Mouse (Mus musculus): ENCODE data around the gene Ap3b1.
A peak's percentile ranks its signal among the peaks of the same experiment; 100 is the strongest.

The Ap3b1 gene

DNA sequence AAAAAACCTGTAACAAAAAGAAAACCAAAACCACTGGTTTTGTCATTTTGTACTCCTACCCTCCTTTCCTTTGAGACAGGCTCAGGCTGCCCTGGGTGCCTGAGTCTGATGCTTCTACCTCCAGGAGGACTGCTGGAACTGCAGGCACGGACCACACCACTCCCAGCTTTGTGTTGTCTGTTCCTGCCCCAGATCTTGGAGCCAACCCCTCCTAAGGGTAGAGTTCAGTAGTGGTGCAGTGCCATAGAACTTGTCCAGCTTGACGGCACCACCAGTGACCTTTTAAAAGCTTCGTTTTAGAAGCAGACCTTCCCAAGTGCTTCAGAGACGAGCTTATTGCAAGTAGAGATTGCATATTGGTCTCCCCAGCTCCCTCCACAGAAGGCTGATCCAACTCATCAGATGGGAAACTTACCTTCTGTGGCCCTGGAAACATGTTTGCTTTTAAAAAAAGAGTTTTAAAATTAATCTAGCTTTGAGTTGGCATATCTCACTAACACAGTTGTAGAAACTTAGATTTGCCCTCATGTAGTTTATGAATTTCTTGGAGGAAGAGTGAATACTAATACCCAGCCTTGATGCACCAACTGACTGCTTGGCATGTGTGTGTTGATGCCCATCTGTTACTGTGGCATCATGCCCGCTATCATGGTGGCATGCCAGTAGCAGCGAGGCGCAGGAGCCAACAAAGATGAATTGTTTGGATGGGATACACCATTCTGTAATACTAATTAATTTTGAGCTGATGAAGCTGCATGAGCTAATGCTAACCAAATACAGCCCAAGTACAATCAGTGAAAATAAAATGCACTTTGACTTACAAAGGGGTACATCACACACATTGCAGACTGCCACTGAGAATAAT lies 17.0 kb downstream of the Ap3b1 start:
- DNase-seq (ENCODE audit: low read depth, low spot score): peak; percentile 97

DNA sequence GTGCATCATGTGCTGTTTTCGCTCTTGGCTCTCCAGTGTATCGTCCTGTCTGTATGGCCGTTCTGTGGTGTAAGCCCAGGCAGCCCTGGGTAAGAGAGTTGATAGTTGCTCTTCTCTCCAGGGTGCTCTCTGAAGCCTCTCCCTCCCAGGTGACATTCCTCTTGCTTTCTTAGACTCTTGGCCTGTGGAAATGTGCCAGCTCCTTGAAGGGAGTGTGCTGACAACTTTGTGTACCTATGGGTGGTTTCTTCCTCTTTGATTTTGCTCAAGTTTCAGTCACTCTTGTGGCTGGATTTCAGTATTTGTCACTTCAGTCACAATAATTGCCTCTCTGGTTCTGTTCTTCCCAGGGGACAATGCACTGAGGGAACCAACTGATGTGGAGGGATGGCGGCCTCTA lies 20.2 kb downstream of the Ap3b1 start:
- no peak for DNase-seq (ENCODE audit: low read depth, low spot score)

DNA sequence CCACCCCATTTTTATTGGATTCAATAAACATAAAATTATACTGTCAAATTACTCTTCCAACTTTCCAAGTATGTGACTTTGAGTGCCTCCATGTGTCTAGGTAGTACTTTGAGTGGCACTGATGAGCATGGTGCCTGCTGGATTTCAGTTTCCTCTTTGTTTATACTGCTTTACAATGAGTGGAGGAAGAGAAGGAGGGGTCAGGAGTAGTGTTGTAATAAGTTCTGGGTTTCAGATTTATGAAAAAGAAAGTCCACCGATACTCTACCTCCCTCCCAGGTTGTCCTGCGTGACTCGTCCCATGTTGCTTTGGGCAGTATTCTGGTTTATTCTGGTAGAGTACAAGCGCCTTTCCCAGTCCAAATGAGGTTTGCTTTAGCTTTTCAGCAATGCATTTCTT lies 22.7 kb downstream of the Ap3b1 start:
- no peak for DNase-seq (ENCODE audit: low read depth, low spot score)

DNA sequence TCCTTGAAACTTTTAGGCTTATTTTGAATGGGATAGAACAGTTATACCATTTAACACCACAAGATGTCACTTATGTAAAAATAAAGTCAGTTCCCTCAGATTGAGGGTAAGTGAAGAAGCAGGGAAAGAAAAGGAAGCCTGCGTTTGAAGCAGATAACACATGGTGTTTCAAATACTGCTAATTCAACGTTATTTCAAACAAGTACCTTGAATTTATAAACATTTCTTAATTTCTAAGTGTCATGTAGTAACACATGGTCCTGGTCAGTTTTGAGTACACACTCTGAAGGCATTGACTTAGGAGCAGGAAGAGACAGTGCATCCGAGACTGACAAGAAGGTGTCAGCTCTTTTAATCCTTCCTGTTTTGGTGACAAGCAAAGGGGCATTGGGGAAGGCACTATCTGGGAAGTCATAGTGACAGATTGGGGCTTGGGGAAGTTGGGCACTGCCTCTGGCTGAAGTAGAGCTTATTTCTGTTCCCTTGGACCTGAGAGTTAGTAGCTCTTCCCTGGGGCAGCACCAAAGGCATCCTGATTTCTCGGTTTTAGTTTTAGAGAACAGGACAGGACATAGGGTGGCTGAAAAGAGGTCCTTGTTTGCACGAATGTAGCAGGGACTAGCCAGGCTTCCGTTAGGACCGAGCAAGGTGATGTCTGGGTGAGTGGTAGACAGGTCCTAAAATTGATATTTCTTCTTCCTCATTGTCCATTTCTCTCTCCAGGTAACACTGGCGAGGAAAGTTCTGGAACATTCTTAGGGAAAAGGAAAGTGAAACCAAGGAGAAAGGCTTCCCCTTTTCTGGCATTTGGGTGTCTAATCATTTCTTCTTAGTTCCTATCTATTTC lies 23.3 kb downstream of the Ap3b1 start:
- peak; percentile 43 for DNase-seq (ENCODE audit: low read depth, low spot score)

DNA sequence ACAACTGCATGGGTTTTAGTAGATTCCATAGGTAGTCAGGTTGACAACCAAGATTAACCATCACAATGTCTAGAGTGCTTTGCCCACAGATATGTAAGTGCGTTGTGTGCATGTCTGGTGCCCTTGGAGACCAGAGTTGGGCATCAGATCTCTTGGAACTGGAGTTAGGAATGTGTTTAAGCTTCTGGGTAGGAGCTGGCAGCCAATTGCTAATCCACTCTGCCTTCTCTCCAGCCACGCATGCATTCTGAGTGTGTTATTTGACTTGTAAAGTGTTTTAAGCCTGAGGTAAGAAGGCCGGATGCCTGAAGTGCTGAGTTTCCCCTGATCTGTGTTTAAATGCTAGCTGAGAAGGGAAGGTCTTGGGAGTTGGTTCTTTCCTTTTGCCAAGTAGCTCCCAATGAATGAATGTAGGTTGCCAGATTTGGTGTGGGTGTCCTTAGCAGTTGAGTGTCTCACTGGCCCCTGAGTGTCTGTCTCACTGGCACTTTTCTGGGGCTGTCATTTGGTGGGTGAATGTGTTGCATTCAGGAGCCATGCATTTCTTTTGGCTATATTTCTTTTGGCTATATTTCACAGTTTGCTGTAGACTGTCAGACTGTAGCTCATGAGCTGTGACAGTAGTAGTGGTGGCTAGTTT lies 26.3 kb downstream of the Ap3b1 start:
- peak; percentile 71 for DNase-seq (ENCODE audit: low read depth, low spot score)

DNA sequence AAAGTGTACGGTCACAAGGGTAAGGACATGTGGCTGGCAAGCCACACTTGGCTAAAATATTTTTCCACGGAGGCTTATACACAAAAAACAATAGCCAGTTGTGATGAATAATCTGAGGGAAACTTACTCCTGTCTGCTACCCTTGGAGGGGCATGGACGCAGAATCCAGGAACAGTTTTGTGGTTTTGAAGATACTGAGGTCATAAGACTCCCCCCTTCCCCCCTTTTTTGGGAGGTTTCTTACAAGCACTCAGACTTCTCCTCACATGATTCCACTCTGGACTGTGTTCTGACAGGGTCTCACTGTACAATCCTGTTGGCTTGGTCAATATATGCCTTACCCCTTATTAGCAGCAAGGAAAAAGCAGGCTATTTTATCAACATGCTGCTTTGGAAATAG lies 29.8 kb downstream of the Ap3b1 start:
- no peak for DNase-seq (ENCODE audit: low read depth, low spot score)

DNA sequence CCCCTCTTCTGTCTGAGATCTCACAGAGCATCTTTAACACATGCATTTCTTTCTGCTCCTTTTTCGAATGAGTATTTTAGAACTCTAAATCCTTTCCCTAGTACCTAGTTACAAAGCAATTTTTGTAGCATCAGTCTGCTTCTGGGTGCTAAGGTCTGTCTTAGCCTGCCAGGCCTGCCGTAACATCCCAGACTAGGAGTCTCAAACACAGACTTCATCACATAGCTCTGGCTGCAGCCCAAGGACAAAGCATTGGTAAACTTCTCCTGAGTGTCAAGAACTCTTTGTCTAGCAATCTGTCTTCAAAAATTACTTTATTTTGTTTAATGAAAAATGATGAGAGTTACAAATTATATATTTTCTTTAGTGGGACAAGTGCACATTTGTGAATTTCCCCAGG lies 30.8 kb downstream of the Ap3b1 start:
- no peak for DNase-seq (ENCODE audit: low read depth, low spot score)

DNA sequence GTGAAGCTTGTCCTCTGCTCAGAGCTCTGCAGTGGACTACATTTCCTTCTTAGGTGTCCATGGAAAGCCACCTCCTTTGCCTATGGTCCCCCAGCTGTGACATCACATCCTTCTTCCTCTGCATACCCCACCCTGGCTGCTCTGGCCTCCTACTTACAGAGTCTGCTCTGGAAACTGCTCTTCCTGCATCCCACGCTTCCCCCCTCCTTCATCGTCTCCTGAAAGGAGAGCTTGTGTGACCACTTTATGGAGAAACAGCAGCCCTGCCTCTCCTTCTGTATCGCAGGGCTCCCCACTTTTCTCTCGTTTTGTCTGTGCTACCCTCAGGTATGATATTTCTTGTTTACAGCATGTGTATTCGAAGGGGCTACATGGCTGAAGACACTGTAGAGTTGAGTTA lies 33.5 kb downstream of the Ap3b1 start:
- DNase-seq (ENCODE audit: low read depth, low spot score): no peak

DNA sequence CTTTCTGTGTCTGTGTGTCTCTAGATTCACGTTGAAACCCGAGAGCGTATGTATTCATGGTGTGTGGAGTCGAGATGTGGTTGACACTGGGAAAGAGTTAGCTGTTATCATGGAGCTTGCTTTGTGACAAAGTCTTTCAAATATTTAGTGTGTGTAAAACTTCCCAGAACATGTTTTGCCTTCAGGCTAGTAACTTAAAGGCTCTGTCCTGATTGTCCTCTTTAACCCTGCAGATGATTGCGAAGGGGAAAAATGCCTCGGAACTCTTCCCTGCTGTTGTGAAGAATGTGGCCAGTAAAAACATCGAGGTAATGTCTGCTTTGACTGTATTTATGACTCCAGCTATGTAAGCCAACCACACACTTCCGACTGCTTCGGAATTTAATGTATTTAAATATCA lies 35.7 kb downstream of the Ap3b1 start:
- DNase-seq (ENCODE audit: low read depth, low spot score): no peak

DNA sequence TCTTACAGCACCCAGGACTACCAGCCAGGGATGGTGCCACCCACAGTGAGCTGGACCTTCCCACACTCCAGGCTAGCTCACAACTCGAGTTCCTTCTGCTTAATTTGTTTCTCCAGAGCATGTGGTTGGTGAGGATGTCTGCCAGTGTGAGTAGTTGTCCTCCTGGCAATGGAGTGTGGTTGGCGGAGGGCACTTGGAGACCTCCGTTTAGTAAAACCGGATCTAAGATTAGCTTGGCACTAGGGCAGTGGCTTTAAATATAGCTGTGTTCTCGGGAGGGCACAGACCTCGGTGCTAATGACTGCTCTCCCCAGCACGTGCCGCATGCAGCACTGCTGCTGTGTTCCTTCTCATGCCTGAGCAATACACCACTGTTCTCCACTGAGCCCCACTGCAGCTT lies 37.0 kb downstream of the Ap3b1 start:
- peak; percentile 76 for DNase-seq (ENCODE audit: low read depth, low spot score)

DNA sequence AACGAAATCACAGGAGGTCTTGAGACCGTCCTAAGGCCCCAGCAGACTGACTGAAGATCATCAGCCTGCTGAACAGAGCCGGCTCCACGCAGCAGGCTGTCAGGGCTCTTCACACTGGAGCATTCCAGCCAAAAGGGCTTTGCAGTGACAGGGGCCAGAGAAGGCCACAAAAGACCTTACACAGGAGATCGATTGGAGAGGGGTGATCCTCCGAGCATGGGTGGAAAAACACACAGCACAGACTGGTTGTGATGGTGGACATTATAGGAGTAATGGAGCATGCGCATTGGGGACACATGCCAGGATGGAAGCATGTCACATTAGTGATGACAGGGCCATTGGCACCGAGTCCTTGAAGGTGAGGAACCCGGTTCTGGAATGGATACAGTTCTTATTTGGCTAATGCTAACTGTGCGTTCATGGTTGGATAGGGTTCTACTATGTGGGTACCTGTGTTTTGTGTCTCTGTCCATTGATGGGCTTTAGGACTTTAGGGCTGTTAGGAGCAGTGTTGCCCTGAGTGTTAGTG lies 37.7 kb downstream of the Ap3b1 start:
- peak; percentile 40 for DNase-seq (ENCODE audit: low read depth, low spot score)

DNA sequence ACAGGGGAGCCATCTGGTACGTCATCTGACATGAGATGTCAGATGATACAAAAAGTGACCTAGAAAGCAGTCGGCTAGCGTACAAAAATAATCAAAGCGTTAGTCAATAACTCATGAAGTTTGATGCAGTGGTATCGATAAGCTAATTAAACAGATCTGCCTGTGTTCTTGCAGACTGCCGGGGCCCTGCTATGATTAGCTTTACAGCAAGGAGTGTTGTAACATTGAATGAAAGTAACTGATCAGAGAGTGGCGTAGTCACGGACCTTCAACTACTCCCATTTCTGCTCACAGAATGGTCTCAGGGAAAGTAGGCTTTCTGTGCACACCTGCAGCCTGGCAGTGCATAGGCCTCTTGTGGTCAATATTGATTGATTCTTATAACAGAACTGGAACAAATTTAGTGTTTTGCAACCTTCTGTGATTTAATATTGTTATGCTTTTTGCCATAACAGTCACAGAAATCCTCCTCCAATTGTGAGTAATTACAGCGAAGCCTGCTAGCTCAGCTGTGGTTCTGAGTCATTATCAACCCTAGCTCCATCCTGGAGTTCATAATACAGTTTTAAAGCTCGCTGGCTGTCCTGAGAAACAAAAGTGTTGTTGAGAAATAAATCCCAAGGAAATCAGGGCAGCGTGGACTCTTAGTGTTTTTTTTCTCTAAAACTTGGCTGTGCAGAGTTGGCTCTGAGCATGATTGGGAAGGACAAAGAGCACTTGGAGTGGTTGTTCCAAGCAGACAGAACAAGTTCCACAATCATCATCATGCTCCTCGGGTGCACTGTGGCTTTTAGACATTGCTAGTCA lies 40.0 kb downstream of the Ap3b1 start:
- DNase-seq (ENCODE audit: low read depth, low spot score): peak; percentile 67

DNA sequence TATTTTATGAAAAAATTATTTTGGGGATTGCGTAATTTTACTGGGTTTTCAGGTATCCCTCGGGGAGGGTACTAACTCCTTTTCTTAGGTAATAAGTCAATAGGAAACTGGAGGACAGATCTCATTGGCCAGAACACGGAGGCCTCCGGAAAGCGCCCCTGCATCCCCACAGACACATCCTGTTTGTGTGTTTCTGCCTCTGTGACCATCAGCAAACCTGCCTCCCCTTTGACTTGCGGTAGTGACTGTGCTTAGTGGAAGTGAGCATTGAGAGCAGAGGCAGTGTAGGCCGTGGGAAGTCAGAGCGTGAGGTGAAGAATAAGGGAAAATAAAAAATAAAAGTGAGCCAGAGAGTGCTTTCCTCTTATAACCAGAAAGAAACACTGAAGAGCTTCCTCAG lies 41.7 kb downstream of the Ap3b1 start:
- DNase-seq (ENCODE audit: low read depth, low spot score): no peak

DNA sequence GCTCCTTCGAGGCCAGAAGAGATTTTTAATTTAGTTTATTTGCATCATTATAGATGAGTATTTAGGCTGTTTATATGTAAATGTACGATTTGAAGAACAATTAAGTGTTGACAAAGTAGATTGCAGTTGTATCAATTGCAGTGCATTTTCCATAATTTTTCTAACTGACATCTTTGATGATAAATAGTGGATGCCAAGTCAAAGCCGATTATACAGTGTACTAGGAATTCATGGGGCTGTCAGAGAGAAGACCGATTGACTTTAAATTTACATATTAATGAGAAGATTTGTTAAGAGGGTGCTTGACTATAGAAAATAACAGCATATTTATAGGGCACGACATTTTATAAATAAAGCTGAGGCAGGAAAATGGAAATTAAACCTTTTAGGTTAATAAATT lies 64.8 kb downstream of the Ap3b1 start:
- DNase-seq (ENCODE audit: low read depth, low spot score): no peak

DNA sequence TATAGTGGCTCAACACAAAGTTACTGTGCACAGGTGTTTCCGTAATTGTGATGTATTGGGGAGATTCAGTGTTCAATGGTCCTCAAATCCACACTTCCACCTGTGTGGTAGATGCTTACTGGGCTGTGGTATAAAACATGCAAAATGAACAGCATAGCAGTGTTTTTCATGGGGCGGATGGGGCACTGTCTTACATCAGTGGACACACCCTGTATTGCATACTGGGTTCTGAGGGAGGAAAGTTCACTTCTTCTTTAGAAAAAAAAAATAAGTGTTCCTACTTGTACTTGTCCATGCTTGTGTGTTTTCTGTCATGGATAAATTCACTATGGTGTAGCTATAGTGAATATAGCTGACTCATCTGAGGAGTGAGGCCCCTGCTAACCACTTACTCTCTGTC lies 70.8 kb downstream of the Ap3b1 start:
- no peak for DNase-seq (ENCODE audit: low read depth, low spot score)

DNA sequence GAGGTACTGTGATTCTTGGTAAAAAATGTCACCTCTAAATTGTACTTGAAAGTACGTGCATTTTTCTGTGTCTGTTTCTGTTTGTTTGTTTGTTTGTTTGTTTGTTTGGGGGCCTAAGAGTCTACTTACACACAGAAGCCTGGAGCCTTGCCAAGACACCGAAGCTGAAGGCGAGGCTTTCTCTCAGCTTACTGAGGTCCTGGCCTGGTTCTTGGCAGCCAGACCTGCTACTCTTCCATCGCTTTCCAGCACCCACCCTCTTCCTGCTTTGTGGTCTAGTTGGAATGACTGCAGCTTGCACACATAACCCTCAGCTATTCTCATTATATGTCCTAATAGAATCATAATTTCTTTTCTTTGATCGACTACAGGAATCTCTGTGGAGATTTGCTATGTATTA lies 80.6 kb downstream of the Ap3b1 start:
- DNase-seq (ENCODE audit: low read depth, low spot score): peak; percentile 11

DNA sequence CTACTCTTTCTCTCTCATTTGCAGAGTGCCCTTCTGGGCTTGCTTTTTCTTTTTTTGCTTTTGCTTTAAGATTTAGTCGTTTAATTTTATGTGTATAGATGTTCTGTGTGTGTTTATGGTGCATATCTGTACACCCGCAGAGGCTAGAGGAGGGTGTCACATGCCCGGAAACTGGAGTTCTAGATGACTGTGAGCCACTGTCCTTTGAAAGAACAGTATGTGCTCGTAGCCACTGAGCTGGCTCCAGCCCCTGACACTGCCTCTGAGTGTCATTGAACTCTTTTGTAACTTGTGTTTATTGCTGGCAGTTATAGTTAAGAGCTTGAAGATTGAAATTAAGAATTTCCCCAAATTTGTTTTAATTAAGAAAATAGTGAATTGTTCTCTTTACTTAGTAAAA lies 82.4 kb downstream of the Ap3b1 start:
- DNase-seq (ENCODE audit: low read depth, low spot score): peak; percentile 31

DNA sequence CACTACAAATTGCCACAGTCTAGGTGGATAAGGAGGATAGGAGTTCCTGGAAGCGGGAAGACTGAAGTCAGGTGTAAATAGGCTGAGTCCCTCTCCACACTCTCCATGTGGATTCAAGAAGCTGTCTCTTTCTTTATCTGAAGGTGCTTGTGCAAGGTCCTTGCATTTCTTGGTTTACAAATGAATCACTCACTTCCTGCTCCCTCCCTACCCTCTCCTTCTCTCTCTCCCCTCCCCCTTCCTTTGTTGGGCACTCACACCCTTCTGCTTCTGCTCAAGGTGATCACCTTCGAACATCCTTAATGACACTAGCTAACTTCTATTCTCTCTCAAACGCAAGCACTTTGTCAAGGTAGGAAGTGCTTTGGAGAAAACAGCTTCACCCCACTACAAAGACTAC lies 84.7 kb downstream of the Ap3b1 start:
- DNase-seq (ENCODE audit: low read depth, low spot score): no peak

DNA sequence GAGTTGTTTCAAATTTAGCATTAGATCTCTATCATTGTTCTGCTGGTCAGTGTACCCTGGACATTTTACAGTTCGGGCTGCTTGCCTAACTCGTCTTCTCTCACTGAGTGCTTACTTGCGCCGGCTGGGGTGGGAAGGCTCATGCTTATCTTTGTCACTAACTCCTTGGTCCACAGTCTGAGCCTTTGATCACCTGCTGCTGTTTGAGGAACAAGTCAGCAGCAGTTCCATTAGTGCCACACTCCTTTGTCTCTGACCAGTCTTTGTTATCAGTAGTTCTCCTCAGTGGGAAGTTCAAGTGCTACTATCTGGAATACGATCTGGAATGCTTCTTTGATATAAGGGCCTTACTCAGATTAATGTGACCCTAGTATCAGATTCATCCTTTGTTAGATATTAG lies 86.3 kb downstream of the Ap3b1 start:
- DNase-seq (ENCODE audit: low read depth, low spot score): no peak

DNA sequence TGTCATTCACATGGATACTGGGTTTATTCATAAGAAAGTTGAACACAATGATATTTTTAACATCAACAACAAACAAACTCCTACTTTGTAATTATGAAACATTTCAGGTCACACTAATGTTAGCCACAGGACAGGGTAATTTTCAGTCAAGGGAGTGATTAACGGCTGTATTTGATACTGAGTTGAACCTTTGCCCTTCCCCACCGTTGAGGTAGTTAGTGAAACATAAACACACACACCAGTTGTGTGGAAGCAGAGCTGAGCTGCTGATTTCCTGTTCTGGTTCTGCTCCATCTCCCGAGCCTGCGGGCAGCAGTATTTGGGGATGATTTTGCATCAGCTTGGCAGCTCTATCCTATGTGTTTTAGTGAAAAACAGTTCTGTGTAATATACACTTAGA lies 88.2 kb downstream of the Ap3b1 start:
- no peak for DNase-seq (ENCODE audit: low read depth, low spot score)

DNA sequence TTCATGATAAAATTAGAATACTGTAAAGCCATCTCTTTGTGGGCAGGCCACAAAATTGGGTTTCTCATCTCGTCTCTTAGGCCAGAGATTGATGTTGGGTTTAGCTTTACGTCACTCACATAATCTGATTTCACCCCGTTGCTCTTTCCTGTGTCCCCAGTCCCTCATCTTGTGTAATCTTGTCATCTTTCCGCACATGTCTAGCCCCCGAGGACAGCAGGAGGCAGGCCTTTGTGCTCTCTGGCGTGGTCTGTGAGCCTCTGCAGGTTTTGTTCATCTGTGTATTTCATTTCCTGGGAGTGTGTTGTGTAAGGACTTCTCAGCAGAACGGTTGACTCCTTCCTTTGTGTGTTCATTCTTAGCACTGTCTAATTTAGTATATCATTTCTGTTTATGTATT lies 90.8 kb downstream of the Ap3b1 start:
- no peak for DNase-seq (ENCODE audit: low read depth, low spot score)

Data from brain, adult 2 months (tissue).